Mouse (Mus musculus) stomach, embryonic 16.5 days (tissue): ENCODE results near the gene Des. TPM values are rescaled to one million over a fixed set of nuclear protein-coding genes. Genes with fewer than 3 reads are reported as not detected.

ENCODE experiments used
- polyA plus RNA-seq: library from polyadenylated mRNA; unstranded; fragments of >200 nt; fragmentation: Nextera tagmentation; extraction: Ambion mirVana; gene quantifications from 2 replicates; pipeline ENCODE4 v1.2.1, GENCODE M21; 2015

The Des gene
- polyA plus RNA-seq, 1 experiment from 2014 or later, result 194 TPM

Other genes starting within 250 kb of the Des start
- 7.6 TPM in 2 replicates for gene Nhej1, start 235.1 kb upstream of the Des start, polyA plus RNA-seq
- gene Slc23a3, start 226.4 kb upstream of the Des start, polyA plus RNA-seq, result 0.85 and 1.3 TPM in 2 replicates
- gene Cnppd1, start 217.6 kb upstream of the Des start, polyA plus RNA-seq, result 41.4 and 43.4 TPM in 2 replicates
- gene Retreg2, start 217.6 kb upstream of the Des start, polyA plus RNA-seq, result 35.4 and 36.5 TPM in 2 replicates
- 43.3 and 45.3 TPM in 2 replicates for gene Zfand2b, start 191.7 kb upstream of the Des start, polyA plus RNA-seq
- 23.2 and 27.7 TPM in 2 replicates for gene Abcb6, start 179.9 kb upstream of the Des start, polyA plus RNA-seq
- gene Ankzf1, start 168.2 kb upstream of the Des start, polyA plus RNA-seq, result 26.3 and 26.5 TPM in 2 replicates
- gene Atg9a, start 168.1 kb upstream of the Des start, polyA plus RNA-seq, result 28.4 TPM in 2 replicates
- gene Glb1l, start 149.5 kb upstream of the Des start, polyA plus RNA-seq, result 18.2 and 20.1 TPM in 2 replicates
- gene Stk16, start 149.5 kb upstream of the Des start, polyA plus RNA-seq, result 109 and 115 TPM in 2 replicates
- 184 and 218 TPM in 2 replicates for gene Tuba4a, start 140.5 kb upstream of the Des start, polyA plus RNA-seq
- not detected in 2 replicates for gene A630095N17Rik, start 128.2 kb upstream of the Des start, polyA plus RNA-seq
- 31.3 and 32.3 TPM in 2 replicates for gene Dnajb2, start 123.9 kb upstream of the Des start, polyA plus RNA-seq
- 2.0 and 2.6 TPM in 2 replicates for gene Ptprn, start 95.8 kb upstream of the Des start, polyA plus RNA-seq
- gene Resp18, start 81.9 kb upstream of the Des start, polyA plus RNA-seq, result 6.0 and 6.6 TPM in 2 replicates
- gene Dnpep, start 42.3 kb upstream of the Des start, polyA plus RNA-seq, result 125 and 139 TPM in 2 replicates
- gene Speg, start 15.0 kb downstream of the Des start, polyA plus RNA-seq, result 41.1 and 41.2 TPM in 2 replicates
- 104 and 127 TPM in 2 replicates for gene Gmppa, start 75.6 kb downstream of the Des start, polyA plus RNA-seq
- gene Asic4, start 90.1 kb downstream of the Des start, polyA plus RNA-seq, result 1.3 and 1.4 TPM in 2 replicates
- 28.0 and 28.1 TPM in 2 replicates for gene Chpf, start 119.0 kb downstream of the Des start, polyA plus RNA-seq
- 1.6 and 2.1 TPM in 2 replicates for gene Tmem198, start 119.2 kb downstream of the Des start, polyA plus RNA-seq
- gene Obsl1, start 146.1 kb downstream of the Des start, polyA plus RNA-seq, result 34.1 and 44.4 TPM in 2 replicates
- gene Inha, start 146.7 kb downstream of the Des start, polyA plus RNA-seq, result 7.4 and 8.3 TPM in 2 replicates
- gene Stk11ip, start 161.2 kb downstream of the Des start, polyA plus RNA-seq, result 18.6 and 19.8 TPM in 2 replicates
- gene Slc4a3, start 185.9 kb downstream of the Des start, polyA plus RNA-seq, result 14.1 and 15.4 TPM in 2 replicates